Mouse (Mus musculus) cerebellum, adult 2 months (tissue): ENCODE results near the gene Uggt1. TPM values are rescaled to one million over a fixed set of nuclear protein-coding genes. Genes with fewer than 3 reads are reported as not detected.

Experiments used
- DNase-seq, 2 experiments: peaks; one replicate each; pipeline ENCODE4 v3.0.0; 2021
- H3K27ac ChIP-seq: fragments of 200-500 bp; 2 replicates; pipeline ENCODE4 v1.5.1; 2012; ENCODE audit warnings: low read length, control low read depth, inconsistent platforms; ENCODE audit not compliant: insufficient read depth
- H3K27me3 ChIP-seq: fragments of 200-500 bp; 2 replicates; pipeline ENCODE4 v1.6.1; 2012; ENCODE audit warnings: inconsistent platforms, mild to moderate bottlenecking, low read length, moderate library complexity; ENCODE audit not compliant: control insufficient read depth, insufficient read depth
- H3K4me1 ChIP-seq: fragments of 200-500 bp; 2 replicates; pipeline ENCODE4 v1.6.1; 2011; ENCODE audit warnings: low read length; ENCODE audit not compliant: control insufficient read depth, insufficient read depth
- H3K4me3 ChIP-seq: fragments of 200-500 bp; replicated peaks from 2 replicates; pipeline ENCODE3; 2011; ENCODE audit warnings: mild to moderate bottlenecking, low read depth, low read length, control low read depth; ENCODE audit not compliant: insufficient read depth
- CTCF ChIP-seq: fragments of 200-500 bp; IDR thresholded peaks from 2 replicates; pipeline ENCODE4 v1.5.1; 2011; ENCODE audit warnings: low read depth, mild to moderate bottlenecking, control low read depth, low read length, moderate library complexity, borderline replicate concordance; ENCODE audit not compliant: insufficient read depth
- POLR2A ChIP-seq: fragments of 200-500 bp; IDR thresholded peaks from 2 replicates; pipeline ENCODE4 v1.6.1; 2011; ENCODE audit warnings: low read length, control low read depth, borderline replicate concordance; ENCODE audit not compliant: insufficient read depth
- WGBS: fragments of 180-500 bp; shearing (Covaris S2); methylation state at CpG from one replicate; pipeline ENCODE4 v1.1.7; 2018; 5-methylcytosine and 5-hydroxymethylcytosine counted together
- polyA plus RNA-seq: library from polyadenylated mRNA; depleted of rRNA; stranded (reverse); fragments of >200 nt; gene quantifications from 2 replicates; pipeline ENCODE4 v1.2.3, GENCODE M21; 2012

Gene Uggt1
- polyA plus RNA-seq, 1 experiment: 23.6 TPM

GRCm38 (mm10) chr1:36263833-36264488 is 19.4 kb upstream of the Uggt1 start:
- no peak overlapping the region for H3K4me3 ChIP-seq
- DNase-seq: no peak
- H3K27me3 ChIP-seq: no peaks in the 10 kb centered on the region
- H3K27ac ChIP-seq: no peak overlapping the region
- peaks cover 14% of the 10 kb centered on the region for H3K4me1 ChIP-seq
- WGBS: 67% methylated on average over 13 of the region's 13 CpGs
- TF ChIP-seq POLR2A: no peak
- TF ChIP-seq CTCF: no peak

- WGBS: 85% methylated on average over 19 of the region's 19 CpGs
- H3K27me3 ChIP-seq: no peaks in the 10 kb centered on the region
- DNase-seq: no peak
Observed at GRCm38 (mm10) chr1:36261708-36262504, 17.4 kb upstream of the Uggt1 start.

GRCm38 (mm10) chr1:36260418-36260817 is 15.9 kb upstream of the Uggt1 start:
- no peak overlapping the region for H3K27ac ChIP-seq
- no peaks in the 10 kb centered on the region for H3K27me3 ChIP-seq
- H3K4me1 ChIP-seq: peaks cover 1% of the 10 kb centered on the region
- TF ChIP-seq CTCF: no peak
- no peak for TF ChIP-seq POLR2A
- DNase-seq: no peak
- no peak overlapping the region for H3K4me3 ChIP-seq
- 94% methylated on average over 1 of the region's 1 CpGs for WGBS

More at GRCm38 (mm10) chr1:36261708-36262504, 17.4 kb upstream of the Uggt1 start:
- peaks cover 10% of the 10 kb centered on the region for H3K4me1 ChIP-seq
- no peak overlapping the region for H3K27ac ChIP-seq
- no peak overlapping the region for H3K4me3 ChIP-seq
- TF ChIP-seq CTCF: no peak
- TF ChIP-seq POLR2A: no peak

- no peak overlapping the region for H3K4me3 ChIP-seq
- no peaks in the 10 kb centered on the region for H3K27me3 ChIP-seq
- no peak overlapping the region for H3K27ac ChIP-seq
- DNase-seq: no peak
- TF ChIP-seq CTCF (no peak), POLR2A (no peak)
- 91% methylated on average over 2 of the region's 2 CpGs for WGBS
- H3K4me1 ChIP-seq: no peaks in the 10 kb centered on the region
Observed at GRCm38 (mm10) chr1:36259281-36259680, 14.8 kb upstream of the Uggt1 start.

GRCm38 (mm10) chr1:36258631-36259030 is 14.1 kb upstream of the Uggt1 start:
- 43% methylated on average over 2 of the region's 2 CpGs for WGBS
- Histone ChIP-seq H3K27me3 (no peaks in the 10 kb centered on the region), H3K4me1 (no peaks in the 10 kb centered on the region), H3K4me3 (no peak overlapping the region), H3K27ac (no peak overlapping the region)
- TF ChIP-seq POLR2A (no peak), CTCF (no peak)
- DNase-seq: no peak

GRCm38 (mm10) chr1:36257276-36257675 is 12.8 kb upstream of the Uggt1 start:
- 90% methylated on average over 8 of the region's 8 CpGs for WGBS
- no peak for DNase-seq
- Histone ChIP-seq H3K4me3 (no peak overlapping the region), H3K27ac (no peak overlapping the region), H3K27me3 (no peaks in the 10 kb centered on the region), H3K4me1 (no peaks in the 10 kb centered on the region)
- no peak for TF ChIP-seq CTCF
- no peak for TF ChIP-seq POLR2A

GRCm38 (mm10) chr1:36255871-36256640 is 11.5 kb upstream of the Uggt1 start:
- H3K27ac ChIP-seq: no peak overlapping the region
- H3K4me3 ChIP-seq: no peak overlapping the region
- H3K27me3 ChIP-seq: no peaks in the 10 kb centered on the region
- no peaks in the 10 kb centered on the region for H3K4me1 ChIP-seq
- no peak for DNase-seq
- TF ChIP-seq CTCF (no peak), POLR2A (no peak)
- 62% methylated on average over 20 of the region's 20 CpGs for WGBS
